Mouse (Mus musculus) liver, embryonic 14.5 days (tissue): ENCODE data around the gene Rbm11. TPM values are rescaled to one million over a fixed set of nuclear protein-coding genes. Genes with fewer than 3 reads are reported as not detected.

Experiments used
- ATAC-seq: fragments of 200-750 bp; cut with Nextera tagmentation; 2 replicates; pipeline ENCODE4 v1.8.0; 2017; ENCODE audit warnings: moderate number of reproducible peaks, mild to moderate bottlenecking, moderate library complexity; ENCODE audit not compliant: insufficient read depth
- DNase-seq, 3 experiments: peaks; one replicate each; pipeline ENCODE4 v3.0.0-alpha.2; 2012 to 2013; ENCODE audit warnings: low read depth in 3 of 3, low spot score in 3 of 3
- H3K27ac ChIP-seq: fragments of 300-500 bp; sonication (generic); 2 replicates; pipeline ENCODE4 v1.5.1; 2014; ENCODE audit warnings: moderate library complexity, mild to moderate bottlenecking, control low read depth, inconsistent platforms
- H3K27me3 ChIP-seq: fragments of 300-500 bp; sonication (generic); 2 replicates; pipeline ENCODE4 v1.6.1; 2014; ENCODE audit warnings: mild to moderate bottlenecking, low read length, moderate library complexity; ENCODE audit not compliant: control insufficient read depth, insufficient read depth
- H3K36me3 ChIP-seq: fragments of 300-500 bp; sonication (generic); replicated peaks from 2 replicates; pipeline ENCODE4 v1.6.1; 2014; ENCODE audit warnings: low read depth; ENCODE audit not compliant: control insufficient read depth, insufficient read depth
- H3K4me1 ChIP-seq, 2 experiments: fragments of 200-500 bp in 1 of 2; fragments of 300-500 bp in 1 of 2; sonication (generic) in 1 of 2; replicated peaks; 2 replicates each; pipeline ENCODE4 v1.6.1; 2012 to 2014; ENCODE audit warnings: antibody characterized with exemption in 1 of 2, inconsistent platforms in 1 of 2, low read length in 1 of 2; ENCODE audit not compliant: control insufficient read depth in 2 of 2, insufficient read depth in 2 of 2
- H3K4me2 ChIP-seq: fragments of 300-500 bp; sonication (generic); 2 replicates; pipeline ENCODE4 v1.6.1; 2014; ENCODE audit warnings: low read depth, mild to moderate bottlenecking, control low read depth, moderate library complexity
- H3K4me3 ChIP-seq, 2 experiments: fragments of 200-500 bp in 1 of 2; fragments of 300-500 bp in 1 of 2; sonication (generic) in 1 of 2; 2 replicates each; pipeline ENCODE4 v1.5.1; 2012 to 2014; ENCODE audit warnings: low read depth in 2 of 2, low read length in 2 of 2, mild to moderate bottlenecking in 2 of 2, control low read depth in 1 of 2, inconsistent platforms in 1 of 2, moderate library complexity in 1 of 2; ENCODE audit not compliant: insufficient read depth in 1 of 2
- H3K9ac ChIP-seq: fragments of 300-500 bp; sonication (generic); replicated peaks from 2 replicates; pipeline ENCODE4 v1.6.1; 2014; ENCODE audit warnings: mild to moderate bottlenecking, control low read depth, moderate library complexity
- H3K9me3 ChIP-seq: fragments of 300-500 bp; sonication (generic); 2 replicates; pipeline ENCODE4 v1.6.1; 2016; ENCODE audit warnings: low read length, mixed read lengths; ENCODE audit not compliant: control insufficient read depth
- CTCF ChIP-seq: IDR thresholded peaks from 2 replicates; pipeline ENCODE4 v1.5.1; 2016; ENCODE audit warnings: antibody characterized with exemption, low read depth, control low read depth
- EP300 ChIP-seq: IDR thresholded peaks from 2 replicates; pipeline ENCODE4 v1.6.1; 2016; ENCODE audit warnings: antibody characterized with exemption, low read depth
- WGBS: fragments of 180-500 bp; shearing (Covaris S2); extraction: QIAGEN DNeasy Blood & Tissue Kit; methylation state at CpG from one replicate; pipeline ENCODE4 v1.1.7; 2014; ENCODE audit not compliant: insufficient replicate concordance; 5-methylcytosine and 5-hydroxymethylcytosine counted together
- polyA plus RNA-seq, 2 experiments: library from polyadenylated mRNA; depleted of rRNA in 1 of 2; stranded (reverse) in 1 of 2; unstranded in 1 of 2; fragments of >200 nt; fragmentation: Nextera tagmentation in 1 of 2; extraction: Ambion mirVana in 1 of 2; gene quantifications; 2 replicates each; pipeline versions ENCODE4 v1.2.1 to v1.2.3; 2012 to 2014

Rbm11 gene
- polyA plus RNA-seq, 2 experiments, result 0.02 TPM; not detected in 1

GRCm38 (mm10) chr16:75586466-75586865, 6.2 kb upstream of the Rbm11 start:
- no peak overlapping the region for H3K4me3 ChIP-seq
- no peaks in the 10 kb centered on the region for H3K4me1 ChIP-seq
- no peak overlapping the region for H3K4me2 ChIP-seq
- TF ChIP-seq EP300, result no peak
- no peak for TF ChIP-seq CTCF
- H3K27me3 ChIP-seq, result no peaks in the 10 kb centered on the region
- H3K36me3 ChIP-seq, result no peaks in the 10 kb centered on the region
- H3K27ac ChIP-seq, result no peak overlapping the region
- ATAC-seq (no peak), DNase-seq (no peak)
- no peak overlapping the region for H3K9ac ChIP-seq
- no peaks in the 10 kb centered on the region for H3K9me3 ChIP-seq
- 17% methylated on average over 3 of the region's 3 CpGs for WGBS

DNA sequence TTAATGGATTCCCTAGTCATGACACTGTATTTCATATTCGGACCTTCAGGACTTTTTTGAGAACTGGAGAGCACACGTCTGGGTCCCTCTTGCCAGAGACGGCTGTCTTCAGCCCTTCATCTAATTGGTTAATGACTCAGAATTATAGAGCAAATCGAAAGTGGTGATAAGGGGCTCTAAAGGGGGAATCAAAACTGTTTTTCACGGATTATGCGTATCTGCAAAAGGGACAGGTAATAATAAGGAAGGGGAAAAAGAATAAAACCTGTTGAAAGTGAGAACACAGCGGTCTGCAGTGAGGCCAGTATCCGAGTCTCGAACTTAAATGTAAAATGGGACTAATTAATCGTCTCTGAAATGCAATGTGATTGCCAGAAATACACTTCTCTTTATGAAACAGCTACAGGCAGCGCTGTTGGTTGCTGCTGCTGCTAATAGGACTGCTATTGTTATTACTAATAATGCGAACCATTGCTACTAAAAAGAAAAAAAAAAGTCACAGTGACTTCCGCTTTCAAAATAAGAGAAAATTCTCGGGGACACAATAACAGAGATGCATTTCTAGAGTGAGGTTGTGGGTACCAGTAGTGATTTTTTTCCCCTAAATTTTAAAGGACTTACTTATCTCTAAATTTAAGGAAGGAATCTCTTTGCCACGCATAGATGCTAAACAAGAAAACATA, 998 bp downstream of the Rbm11 start:
- Histone ChIP-seq H3K4me2 (peak overlapping the region; percentile 74), H3K9me3 (no peaks in the 10 kb centered on the region), H3K4me3 (peak overlapping the region; percentile 59 to 63), H3K9ac (peak overlapping the region; percentile 4), H3K4me1 (peaks cover 0 to 3% of the 10 kb centered on the region in 2 experiments; a peak in 1 of 4 replicates), H3K36me3 (no peaks in the 10 kb centered on the region), H3K27ac (no peak overlapping the region), H3K27me3 (no peaks in the 10 kb centered on the region)
- WGBS, result 10% methylated on average over 15 of the region's 15 CpGs
- no peak for DNase-seq
- ATAC-seq, result no peak
- TF ChIP-seq EP300, result no peak
- TF ChIP-seq CTCF, result no peak

DNA sequence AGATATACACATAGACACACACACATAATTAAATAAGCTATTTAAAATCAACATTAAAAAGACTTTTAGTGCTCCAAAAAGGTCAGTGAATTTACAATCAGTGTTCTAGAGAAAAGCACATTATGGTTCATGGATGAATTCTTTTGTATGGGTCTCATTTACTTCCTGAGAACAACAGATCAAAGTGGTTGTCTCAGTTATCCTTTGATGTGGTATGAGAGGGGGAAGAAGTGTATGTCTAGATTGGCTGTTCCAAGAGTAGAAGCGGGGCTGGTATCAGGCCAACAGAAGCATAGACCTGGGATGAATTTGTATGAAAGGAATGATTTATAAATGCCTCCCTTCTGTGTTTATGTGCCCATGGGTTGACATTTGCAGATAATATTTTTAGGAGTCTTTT, 13.8 kb downstream of the Rbm11 start:
- TF ChIP-seq CTCF, result no peak
- no peak for TF ChIP-seq EP300
- ATAC-seq (no peak), DNase-seq (no peak)
- Histone ChIP-seq H3K4me1 (no peaks in the 10 kb centered on the region), H3K9me3 (no peaks in the 10 kb centered on the region), H3K27ac (no peak overlapping the region), H3K27me3 (no peaks in the 10 kb centered on the region), H3K4me2 (no peak overlapping the region), H3K9ac (no peak overlapping the region), H3K36me3 (no peaks in the 10 kb centered on the region), H3K4me3 (no peak overlapping the region)
- 67% methylated on average over 1 of the region's 1 CpGs for WGBS

- no peak overlapping the region for H3K4me3 ChIP-seq
- no peaks in the 10 kb centered on the region for H3K36me3 ChIP-seq
- H3K27me3 ChIP-seq, result no peaks in the 10 kb centered on the region
- H3K4me1 ChIP-seq, result no peaks in the 10 kb centered on the region
- no peaks in the 10 kb centered on the region for H3K9me3 ChIP-seq
- H3K9ac ChIP-seq, result no peak overlapping the region
- no peak overlapping the region for H3K4me2 ChIP-seq
- ATAC-seq, result no peak
- TF ChIP-seq EP300 (no peak), CTCF (no peak)
- no peak overlapping the region for H3K27ac ChIP-seq
- no peak for DNase-seq
Measured at GRCm38 (mm10) chr16:75612561-75612960, 19.9 kb downstream of the Rbm11 start.

DNA sequence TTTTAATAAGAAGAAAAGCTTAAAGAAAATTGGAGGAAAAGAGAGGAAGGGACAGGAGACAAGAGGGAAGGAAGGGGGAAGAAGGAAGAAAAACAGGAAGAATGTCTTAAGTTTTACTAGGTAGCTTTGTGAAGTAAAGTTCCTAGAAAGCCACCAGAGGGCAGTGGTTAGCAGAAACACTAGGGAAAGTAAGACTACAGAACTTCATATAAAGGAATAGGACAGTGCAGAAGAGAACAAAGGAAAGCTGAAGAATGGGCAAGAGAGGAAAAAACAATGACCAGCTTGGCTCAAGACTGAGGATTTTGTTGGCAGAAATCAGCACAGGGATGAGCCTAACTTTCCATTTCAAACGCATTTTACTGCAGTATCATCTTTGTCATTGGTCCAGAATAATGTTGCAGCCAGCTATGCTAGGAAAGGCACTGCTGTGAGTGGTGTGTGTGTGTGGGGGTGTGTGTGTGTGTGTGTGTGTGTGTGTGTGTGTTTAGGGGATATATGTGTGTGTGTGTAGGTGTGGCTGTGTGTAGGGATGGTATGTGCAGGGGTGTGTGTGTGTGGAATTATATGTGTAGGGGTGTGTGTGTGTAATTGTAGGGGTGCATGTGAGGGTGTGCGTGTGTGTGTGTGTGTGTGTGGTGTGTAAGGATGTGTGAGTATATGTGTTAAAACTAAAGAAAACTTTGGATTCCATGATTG, 25.2 kb downstream of the Rbm11 start:
- ATAC-seq, result no peak
- no peaks in the 10 kb centered on the region for H3K27me3 ChIP-seq
- no peak overlapping the region for H3K9ac ChIP-seq
- 55% methylated on average over 2 of the region's 2 CpGs for WGBS
- no peak overlapping the region for H3K27ac ChIP-seq
- no peaks in the 10 kb centered on the region for H3K36me3 ChIP-seq
- H3K4me1 ChIP-seq, result no peaks in the 10 kb centered on the region
- DNase-seq, result peak in 1 of 3 experiments; percentile 7
- no peak overlapping the region for H3K4me2 ChIP-seq
- no peak overlapping the region for H3K4me3 ChIP-seq
- TF ChIP-seq EP300 (no peak), CTCF (0 out of 2 replicates have a peak, but pooled peaks have one; percentile 19)
- no peaks in the 10 kb centered on the region for H3K9me3 ChIP-seq
